Mouse (Mus musculus) retina, postnatal 7 days (tissue): ENCODE results near the gene Olfr643.

Experiments used
- DNase-seq: peaks from one replicate; pipeline ENCODE4 v3.0.0-alpha.2; 2012; ENCODE audit warnings: low read depth, low spot score

Olfr643 gene

DNA sequence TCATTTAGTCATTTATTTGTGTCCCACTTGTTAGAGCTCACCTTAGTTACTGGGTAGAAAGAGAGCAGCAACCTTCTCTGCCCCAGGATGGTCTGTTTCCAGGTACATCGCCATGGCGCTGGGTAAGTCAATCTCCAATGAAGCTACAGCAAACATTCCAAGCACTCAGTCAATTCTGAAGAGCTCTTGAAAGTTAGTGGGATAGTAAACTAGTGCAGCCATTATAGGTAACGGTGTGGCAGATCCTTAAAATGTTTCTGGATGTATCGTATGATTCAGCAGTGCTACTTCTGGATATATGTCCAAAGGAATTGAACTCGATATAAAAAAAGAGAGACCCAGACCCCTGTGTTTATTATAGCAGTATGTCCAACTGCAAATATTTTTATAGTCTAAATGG is at the start of gene Olfr643:
Gene Olfr643 (minus strand): TSS at position 101 of the 400 bp plus-strand sequence.
- DNase-seq = no peak

DNA sequence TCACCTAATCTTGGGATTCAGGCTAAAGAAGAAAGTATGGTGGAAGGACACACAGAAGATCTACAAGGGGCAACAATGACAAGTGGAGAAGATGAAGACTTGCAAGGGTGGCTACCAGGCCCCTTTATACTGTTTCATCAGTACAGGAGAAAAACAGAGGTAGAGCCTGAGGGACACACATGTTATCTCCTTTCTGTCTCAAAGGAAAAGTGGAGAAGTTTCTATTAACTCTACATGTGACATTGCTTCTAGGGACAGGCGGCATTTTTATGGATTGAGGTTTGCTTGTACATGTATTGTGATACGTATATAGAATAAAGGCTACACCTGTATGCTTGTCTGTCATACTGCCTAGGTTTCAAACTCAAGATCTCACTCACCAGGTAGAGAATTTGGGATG is 46.1 kb upstream of the Olfr643 start, which contains the start of gene Olfr648:
Gene Olfr648 (minus strand): TSS at position 101 of the 400 bp plus-strand sequence.
- no peak for DNase-seq

DNA sequence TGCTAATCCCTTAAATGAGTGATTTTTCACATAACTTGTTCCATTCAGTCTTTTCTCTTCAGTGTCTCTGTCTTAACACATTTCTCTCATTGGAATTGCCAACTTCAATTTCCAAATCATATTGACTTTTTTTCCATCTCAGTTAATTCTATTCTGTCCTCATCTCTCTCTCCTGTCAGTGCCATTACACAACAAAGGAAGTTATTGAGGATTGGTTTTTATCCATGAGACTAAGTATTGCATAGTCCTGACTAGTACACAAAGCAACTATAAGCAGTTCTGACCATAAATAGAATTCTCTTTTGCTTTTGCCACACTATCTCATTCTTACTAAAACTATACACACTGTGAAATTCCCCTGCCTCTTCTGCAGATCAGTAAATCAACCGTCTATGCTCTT is 41.9 kb upstream of the Olfr643 start:
- no peak for DNase-seq

DNA sequence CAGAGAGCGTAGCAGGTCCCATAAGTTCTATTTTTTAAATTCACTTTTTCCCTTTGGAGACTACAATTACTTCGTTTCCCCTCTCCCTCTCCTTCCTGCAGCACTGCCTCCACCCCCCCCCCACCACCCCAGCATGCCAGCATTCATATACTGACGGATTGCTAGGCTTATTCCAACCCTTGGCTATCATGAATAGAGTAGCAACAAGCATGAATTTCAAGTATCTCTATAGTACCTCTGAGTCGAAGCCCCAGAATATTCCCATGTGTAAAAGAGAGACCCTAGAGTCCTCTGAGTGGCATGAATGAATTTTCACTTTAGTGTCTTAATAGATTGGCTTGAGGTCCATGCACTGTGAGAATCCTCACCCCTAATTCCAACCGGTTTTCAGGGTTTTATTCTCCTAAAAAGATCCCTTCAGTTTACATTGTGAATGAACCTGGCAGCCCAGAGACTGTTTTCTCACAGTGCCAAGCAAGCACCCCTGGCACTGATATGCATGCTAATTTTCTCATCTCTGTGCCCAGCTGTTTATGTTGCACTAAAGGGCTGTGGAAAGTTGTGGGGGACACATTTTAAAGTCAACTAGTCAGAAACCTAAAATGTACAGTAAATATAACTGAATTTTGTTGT is 41.3 kb upstream of the Olfr643 start:
- no peak for DNase-seq

DNA sequence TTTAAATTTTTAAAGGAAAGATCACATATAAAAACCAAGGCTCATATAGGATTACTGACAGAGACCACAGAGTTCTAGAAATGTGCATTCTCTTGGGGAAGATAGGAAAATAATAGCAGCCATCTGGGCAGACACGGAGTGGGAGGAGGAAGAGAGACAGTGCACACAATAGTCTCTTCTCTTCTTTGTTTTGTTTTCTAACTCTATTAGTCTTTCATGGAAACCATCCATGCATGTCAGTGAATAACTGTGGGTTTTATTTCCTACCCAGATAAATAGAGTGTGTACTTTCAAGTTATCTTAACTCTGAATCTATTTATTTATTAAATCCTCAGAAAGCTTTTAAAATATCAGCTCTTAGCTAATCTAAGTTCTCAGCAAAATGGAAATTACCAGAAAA is 37.9 kb upstream of the Olfr643 start:
- no peak for DNase-seq

DNA sequence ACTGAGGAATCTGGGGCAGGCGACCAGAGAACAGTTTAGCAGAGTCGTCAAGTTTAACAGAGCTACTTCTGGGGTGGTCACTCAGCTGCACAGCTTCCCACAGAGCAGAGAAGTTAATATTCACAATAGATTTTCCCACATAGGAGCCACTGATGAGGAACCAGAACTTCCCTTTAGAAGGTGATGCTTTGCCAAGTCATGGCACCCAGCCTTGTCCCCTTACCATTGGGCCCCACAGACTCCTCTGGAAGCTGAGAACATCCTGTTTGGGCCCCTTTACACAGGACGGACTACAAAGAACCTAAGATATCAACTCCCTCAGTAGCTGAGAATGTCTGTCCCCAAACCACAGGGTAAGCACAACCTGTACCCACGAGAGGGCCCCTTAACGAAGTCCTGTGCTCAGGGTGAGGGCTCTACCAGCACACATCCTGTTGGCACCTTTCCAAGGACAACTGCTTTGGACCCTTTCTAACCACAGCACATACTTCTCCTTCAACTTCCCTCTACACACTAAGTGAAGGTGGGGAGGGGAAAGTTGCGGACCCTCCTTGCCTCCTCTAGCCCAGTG is 32.5 kb upstream of the Olfr643 start:
- DNase-seq = no peak

DNA sequence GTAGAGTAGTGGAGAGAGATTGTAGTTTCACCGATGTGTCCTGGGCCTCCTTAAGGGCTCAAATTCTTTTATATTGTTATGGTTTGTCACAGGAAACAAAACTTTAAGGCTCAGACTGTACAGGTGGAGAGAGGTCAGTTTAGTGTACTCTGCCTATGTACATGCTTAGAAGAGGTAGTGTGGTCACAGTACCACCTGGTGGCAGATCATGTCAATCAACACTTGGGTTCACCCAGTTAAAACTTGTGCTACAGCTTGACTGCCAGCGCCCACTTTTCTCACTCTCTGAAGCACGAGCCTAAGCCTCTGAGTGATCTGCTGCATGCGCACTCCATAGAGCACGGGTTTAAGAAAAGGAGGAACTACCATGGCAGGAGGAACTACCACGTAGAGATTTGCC is 29.9 kb upstream of the Olfr643 start:
- no peak for DNase-seq

DNA sequence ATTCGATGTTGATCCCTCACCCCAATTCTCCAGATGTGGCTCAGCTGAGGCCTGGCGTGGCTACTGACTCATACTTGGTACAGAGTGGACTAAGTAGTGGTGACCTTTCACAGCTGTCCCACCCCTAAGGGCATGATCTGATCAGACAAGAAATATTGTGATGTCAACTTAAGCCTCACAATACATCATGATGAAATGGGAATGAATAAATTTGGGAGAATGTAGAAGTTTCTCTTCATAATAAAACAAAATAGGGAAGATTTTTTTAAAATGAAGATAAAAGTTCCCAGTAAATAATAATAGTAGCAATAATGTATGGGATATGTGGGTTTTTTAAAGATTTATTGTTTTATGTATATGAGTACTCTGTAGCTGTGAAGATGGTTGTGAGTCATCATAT is 13.3 kb upstream of the Olfr643 start, which contains the start of gene Ubqlnl:
Gene Ubqlnl (minus strand): TSS at position 101 of the 400 bp plus-strand sequence.
- no peak for DNase-seq

DNA sequence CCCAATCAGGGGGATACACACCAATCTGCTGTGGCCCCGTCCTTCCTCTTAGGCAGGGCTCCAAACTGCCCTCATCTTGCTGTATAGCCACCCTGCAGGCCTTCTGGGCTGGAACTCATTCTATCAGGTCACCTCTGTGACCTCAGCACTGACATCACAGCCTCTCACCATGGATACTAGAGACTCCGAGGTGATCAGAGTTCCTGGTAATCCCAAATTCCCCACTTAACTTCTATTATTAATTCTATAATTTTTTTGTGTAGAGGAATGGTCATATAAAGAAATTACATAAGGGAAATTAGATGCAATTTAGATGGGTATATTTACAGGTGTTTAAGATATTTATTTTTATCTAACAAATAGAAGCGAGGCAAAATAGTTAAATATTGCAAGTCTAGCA is 6.0 kb upstream of the Olfr643 start, which contains the start of gene Ubqln3:
Gene Ubqln3 (minus strand): TSS at position 101 of the 400 bp plus-strand sequence.
- no peak for DNase-seq

DNA sequence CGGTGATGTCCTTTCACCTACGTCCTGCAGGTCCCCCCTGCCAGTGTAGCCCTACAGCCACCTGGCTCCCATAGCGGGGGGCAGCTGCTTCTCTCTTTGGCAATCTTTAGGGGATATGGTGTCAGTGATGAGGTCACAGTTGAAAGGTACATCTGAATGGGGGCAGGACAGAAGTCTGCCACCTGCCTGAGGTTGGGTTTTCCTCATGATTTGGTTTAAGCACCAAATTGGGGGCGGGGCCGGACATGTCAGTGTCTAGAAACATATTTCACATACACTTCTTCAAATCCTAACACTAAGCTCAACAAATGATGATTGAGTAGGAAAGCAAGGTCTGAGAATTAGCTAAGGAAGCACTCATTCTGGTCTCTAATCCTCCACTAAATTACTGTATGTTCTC is 7.5 kb downstream of the Olfr643 start, which contains the start of gene Ubqln5:
Gene Ubqln5 (minus strand): TSS at position 101 of the 400 bp plus-strand sequence.
- DNase-seq = no peak

DNA sequence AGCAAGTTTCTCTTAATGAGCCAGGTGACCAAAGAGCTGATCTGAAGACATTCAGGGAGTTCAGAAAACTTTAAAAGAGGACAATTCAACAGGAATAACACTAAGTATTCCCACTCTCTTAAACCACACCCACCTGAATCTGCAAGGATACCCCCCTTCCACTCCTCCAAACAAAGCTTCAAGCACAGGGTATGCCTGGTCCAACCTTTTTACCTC is 32.5 kb downstream of the Olfr643 start, which contains the start of gene Olfr646:
Gene Olfr646 (plus strand): TSS at position 117 of the 216 bp plus-strand sequence.
- DNase-seq = no peak

DNA sequence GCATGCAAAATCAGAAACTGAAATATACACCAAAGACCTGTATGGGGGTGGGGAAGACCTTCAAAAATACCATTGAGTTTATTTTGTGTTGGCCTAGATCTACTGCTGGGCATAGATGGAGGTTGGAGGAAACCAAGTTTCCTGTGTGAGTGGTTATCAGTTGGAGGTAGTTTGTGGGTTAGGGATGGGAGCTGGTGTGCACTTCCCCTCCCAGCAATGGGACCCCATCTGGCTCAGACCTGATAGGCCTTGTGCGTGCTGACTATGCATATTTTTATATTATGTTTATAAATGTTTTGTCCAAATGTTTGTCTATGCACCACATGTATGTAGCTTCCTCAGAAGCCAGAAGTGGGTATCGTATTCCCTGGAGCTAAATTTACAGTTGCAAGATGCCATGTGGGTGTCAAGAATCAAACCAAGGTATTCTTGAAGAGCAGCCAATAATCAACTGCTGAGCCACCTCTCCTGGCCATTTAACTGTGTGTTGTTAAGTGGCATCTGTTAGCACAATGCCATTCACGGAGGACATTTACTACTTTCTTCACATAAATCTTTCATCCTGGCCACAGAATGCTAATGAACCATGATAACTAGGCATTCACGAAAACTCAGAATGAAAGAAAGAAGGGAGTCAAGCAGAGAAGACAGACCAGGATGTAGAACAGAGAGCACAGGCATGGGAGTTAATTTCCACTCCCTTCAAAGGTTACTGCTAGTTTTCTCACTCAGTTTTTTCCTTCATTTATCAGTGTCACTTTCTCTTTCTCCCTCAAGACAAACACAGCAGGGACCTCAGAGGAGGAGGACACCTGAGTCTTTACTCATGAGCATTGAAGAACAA is 33.1 kb downstream of the Olfr643 start:
- DNase-seq = no peak

DNA sequence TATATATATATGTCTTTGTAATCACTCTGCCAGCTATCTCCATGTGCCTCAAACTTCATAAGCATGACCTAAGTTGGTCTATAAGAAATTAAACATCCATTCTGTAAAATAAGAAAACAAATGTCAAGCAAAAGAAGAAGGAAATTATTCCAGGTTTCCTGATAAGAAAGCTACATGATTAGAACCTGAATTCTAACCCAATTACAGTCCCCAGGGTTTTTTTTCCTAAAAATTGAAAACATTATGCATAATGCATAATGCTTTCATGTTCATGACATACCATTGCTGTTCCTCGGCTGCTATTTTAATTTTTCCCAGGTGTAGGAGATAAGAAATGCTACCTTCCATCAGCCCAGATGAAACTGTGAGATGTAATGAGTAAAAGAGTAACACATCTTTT is 51.8 kb downstream of the Olfr643 start, which contains the start of gene Olfr645:
Gene Olfr645 (minus strand): TSS at position 101 of the 400 bp plus-strand sequence.
- DNase-seq = no peak

DNA sequence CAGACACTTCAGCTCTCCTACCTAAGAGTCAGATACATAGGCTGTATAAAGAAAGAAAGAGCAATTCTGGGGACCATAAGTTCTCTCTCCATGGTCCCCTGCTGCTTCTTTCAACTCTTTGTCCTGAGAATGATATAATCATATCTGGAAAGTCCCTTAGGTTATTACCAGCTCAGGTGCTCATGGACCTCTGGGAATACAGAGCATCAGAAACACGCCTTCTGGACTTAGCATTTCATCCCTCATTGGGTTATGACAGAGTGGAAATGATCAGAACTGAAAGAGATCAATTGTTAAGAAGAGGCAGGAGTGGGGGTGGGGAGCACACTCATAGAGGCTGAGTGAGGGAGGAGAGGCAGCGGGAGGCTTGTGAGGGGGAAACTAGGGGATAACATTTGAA is 65.4 kb downstream of the Olfr643 start, which contains the start of gene Olfr644:
Gene Olfr644 (minus strand): TSS at position 101 of the 400 bp plus-strand sequence.
- no peak for DNase-seq

DNA sequence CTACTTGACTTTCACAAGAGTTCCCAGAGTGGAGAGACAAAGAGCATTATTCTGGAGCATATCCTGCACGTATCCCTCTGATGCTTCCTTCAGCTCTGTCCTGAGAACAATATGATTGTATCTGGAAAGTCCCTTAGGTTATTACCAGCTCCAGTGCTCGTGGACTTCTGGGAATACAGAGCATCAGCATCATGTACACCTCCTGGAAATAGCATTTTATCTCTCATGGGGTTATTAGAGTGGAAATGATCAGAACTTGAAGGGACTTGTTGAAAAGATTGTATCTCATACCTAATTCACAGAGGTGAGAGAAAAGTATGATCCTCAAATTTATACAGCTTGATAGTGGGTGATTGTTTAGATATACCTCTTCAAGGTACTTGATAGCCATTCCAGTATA is 75.9 kb downstream of the Olfr643 start, which contains the start of gene 4930516K23Rik:
Gene 4930516K23Rik (minus strand): TSS at position 101 of the 400 bp plus-strand sequence.
- no peak for DNase-seq

DNA sequence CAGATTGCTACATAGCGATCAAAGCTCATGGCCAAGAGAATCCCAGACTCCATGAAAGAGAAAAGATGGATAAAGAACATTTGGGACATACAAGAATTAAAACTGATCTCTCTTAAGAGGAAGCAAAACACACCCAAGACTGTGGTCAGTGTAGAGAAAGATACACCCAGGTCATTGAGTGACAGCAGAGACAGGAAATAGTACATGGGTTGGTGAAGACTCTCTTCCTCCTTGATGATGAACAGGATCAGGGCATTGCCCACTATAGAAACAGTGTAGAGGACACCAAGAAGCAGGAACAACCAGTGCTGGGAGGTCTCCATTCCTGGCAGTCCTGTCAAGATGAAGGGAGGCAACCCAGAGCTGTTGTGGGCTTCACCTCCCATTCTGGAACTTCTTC is 78.0 kb downstream of the Olfr643 start:
- DNase-seq = no peak

DNA sequence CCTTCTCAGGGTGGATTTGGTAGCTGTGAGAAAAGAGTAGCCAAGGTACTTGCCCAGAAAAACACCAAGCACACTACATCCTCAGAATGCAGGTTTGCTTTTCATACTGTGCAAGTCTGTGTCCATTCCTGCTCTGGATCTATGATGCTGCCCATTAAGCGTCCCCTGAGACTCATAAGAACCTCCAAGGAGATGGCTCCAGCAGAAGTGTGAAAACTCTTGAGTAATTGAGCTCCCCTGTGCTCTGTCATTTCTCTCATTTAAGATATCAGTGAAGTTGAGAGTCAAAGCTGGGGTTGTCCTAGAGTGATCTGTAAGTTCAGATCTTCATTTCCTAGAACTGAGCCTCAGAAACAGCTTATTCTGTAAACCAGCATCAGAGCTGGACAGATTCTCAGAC is 84.6 kb downstream of the Olfr643 start, which contains the start of gene Olfr642:
Gene Olfr642 (minus strand): TSS at position 101 of the 400 bp plus-strand sequence.
- no peak for DNase-seq

DNA sequence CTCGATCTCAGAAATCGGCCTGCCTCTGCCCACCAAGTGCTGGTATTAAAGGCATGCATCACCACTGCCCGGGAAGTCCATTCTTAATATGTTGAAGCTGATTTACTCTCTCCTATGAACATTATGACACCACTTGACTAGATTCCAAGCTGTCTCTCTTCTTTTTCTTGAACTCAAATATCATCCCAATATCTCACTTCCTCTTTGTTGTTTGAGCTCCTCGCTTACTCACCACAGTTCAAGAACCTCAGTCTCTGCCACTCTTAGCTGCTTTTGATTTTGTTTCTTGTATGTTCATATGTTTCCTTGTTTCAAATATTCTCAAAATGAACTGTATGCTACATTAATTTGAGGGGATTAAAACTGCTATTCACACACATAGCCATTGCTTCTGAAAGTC is 86.5 kb downstream of the Olfr643 start:
- DNase-seq = no peak

DNA sequence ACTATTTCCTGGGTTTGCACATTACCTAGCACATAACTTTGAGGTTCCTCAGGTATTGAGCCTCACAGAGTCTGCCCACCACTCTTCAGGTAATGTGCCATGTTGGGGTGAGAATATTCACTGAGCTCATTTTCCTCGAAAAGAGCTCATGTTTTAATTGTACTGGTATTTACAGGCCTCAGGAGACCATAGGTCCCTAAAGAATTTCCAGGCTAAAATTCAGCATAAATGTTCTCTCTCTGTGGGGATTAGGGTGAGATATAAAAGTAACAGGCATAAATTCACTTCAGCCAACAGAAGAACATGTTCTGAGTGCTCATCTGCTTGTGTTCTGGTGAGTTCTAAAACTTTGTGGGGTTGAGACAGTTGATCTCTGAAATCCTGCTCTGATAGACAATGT is 102.1 kb downstream of the Olfr643 start, which contains the start of gene Olfr641:
Gene Olfr641 (plus strand): TSS at position 301 of the 400 bp plus-strand sequence.
- no peak for DNase-seq

DNA sequence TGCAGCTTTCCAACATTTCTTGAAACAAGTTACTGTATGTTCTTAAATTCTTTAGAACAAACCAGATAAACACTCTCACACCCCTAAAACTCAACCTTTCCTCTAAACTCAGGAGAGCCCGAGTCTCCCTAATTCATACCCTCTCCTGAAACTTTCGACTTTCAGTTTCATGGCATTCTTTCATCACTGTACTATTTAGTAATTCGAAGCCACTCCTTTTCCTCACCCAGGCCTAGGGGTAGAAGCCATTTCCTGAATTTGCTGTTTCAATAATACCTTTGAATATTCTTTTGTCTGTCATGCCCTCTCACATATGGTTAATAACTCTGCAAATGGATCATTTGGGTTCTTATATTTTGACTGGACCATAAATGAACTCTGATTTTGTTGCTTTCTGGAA is 110.2 kb downstream of the Olfr643 start:
- no peak for DNase-seq

DNA sequence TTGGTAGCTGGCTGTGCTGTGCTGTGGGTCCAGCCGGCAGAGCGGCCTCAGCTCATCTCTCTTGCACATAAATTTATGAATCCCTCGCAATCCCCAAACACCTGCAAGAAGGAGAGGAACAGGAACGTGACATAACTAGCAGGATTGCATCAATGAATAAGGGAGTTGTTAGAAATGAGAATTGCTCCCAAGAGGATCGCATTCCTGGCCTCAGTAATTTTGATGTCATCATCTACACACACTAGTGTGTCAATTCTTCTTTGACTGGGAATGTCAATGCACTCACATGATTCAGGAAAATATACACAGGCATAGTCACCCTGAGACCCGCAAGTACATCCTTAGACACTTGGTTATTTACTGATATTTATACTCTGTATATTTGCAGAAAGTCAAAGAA is 111.7 kb downstream of the Olfr643 start, which contains the start of gene Olfr640:
Gene Olfr640 (minus strand): TSS at position 101 of the 400 bp plus-strand sequence.
- no peak for DNase-seq

DNA sequence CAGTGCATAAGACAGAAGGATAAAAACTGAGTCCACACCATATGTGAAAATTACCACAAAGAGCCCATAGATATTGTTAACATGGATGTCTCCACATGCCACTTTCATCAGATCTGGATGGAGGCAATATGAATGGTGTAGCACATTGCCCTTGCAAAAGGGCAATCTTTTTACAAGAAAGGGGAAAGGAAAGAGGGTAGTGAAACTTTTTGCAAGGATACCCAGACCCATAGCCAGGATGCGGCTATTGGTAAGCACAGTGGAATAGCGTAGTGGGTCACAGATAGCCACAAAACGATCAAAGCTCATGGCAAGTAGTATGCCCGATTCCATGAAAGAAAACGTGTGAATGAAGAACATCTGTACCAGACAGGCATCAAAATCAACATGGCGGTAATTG is 115.6 kb downstream of the Olfr643 start:
- DNase-seq = no peak
